Mouse (Mus musculus) heart, embryonic 10.5 days (tissue): ENCODE results near the gene Sdk1. TPM values are rescaled to one million over a fixed set of nuclear protein-coding genes. Genes with fewer than 3 reads are reported as not detected.

Source experiments
- DNase-seq: peaks from one replicate; pipeline ENCODE4 v3.0.0-alpha.2; 2017; ENCODE audit warnings: low spot score
- H3K27ac ChIP-seq: fragments of 300-500 bp; sonication (generic); 2 replicates; pipeline ENCODE4 v1.5.1; 2016; ENCODE audit warnings: mild to moderate bottlenecking
- H3K27me3 ChIP-seq: fragments of 300-500 bp; sonication (generic); 2 replicates; pipeline ENCODE4 v1.6.1; 2016; ENCODE audit warnings: mild to moderate bottlenecking; ENCODE audit not compliant: poor library complexity, insufficient read depth, severe bottlenecking
- H3K36me3 ChIP-seq: fragments of 300-500 bp; sonication (generic); 2 replicates; pipeline ENCODE4 v1.6.1; 2016; ENCODE audit warnings: mild to moderate bottlenecking, moderate library complexity
- H3K4me1 ChIP-seq: fragments of 300-500 bp; sonication (generic); 2 replicates; pipeline ENCODE4 v1.6.1; 2016; ENCODE audit warnings: mild to moderate bottlenecking
- H3K4me3 ChIP-seq: fragments of 300-500 bp; sonication (generic); 2 replicates; pipeline ENCODE4 v1.5.1; 2016; ENCODE audit warnings: mild to moderate bottlenecking, moderate library complexity
- H3K9me3 ChIP-seq: fragments of 300-500 bp; sonication (generic); 2 replicates; pipeline ENCODE4 v1.6.1; 2016; ENCODE audit warnings: mild to moderate bottlenecking, moderate library complexity
- WGBS: fragments of 180-500 bp; shearing (Covaris S2); methylation state at CpG from one replicate; pipeline ENCODE4 v1.1.7; 2016; 5-methylcytosine and 5-hydroxymethylcytosine counted together
- polyA plus RNA-seq: library from polyadenylated mRNA; unstranded; fragments of >200 nt; fragmentation: Nextera tagmentation; extraction: Ambion mirVana; gene quantifications from 2 replicates; pipeline ENCODE4 v1.2.1, GENCODE M21; 2016

Gene Sdk1
- polyA plus RNA-seq, result 3.1 and 4.6 TPM in 2 replicates

DNA sequence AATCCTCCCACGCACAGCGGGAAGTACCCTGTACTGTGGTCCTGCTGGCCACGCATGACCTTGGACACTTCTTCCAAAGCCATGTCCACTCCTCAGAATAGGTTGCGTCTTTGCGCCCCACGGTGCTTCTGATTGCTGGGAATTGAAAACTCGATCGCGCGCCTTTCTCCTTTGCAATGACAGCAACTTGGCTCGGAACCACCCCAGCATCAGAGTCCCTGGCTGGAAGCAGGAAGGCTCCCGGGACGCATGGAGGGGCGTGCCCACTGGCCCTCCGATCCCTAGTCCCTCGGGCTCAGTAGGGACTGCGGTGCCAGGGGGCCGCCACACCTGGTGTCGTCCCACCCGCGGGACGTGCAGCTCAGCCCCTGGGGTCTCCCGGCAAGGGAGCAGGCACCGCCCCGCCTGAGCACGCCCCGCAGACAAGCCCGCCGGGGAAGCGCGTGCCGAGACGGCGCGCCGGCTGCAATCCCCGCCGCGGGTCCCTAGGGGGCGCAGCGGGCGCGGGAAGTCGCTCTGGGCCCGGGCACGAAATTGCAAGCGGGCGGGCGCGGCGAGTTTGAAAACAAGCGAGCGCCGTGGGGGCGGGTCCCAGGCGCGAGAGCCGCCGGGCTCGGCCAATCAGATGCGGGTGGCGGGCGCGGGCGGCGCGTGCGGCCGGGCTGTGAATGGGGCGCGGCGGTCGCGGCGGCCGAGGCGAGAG lies at the start of gene Sdk1:
TSS of gene Sdk1 (plus strand) at position 650 of the 703 bp plus-strand sequence.
- under 1% methylated on average over 75 of the region's 77 CpGs for WGBS
- H3K4me1 ChIP-seq, result peaks cover 38% of the 10 kb centered on the region
- peak; percentile 93 for DNase-seq
- H3K4me3 ChIP-seq, result peak within 1 kb of the TSS; percentile 86
- peaks cover 33% of the 10 kb centered on the region for H3K27me3 ChIP-seq
- no peaks in the 10 kb centered on the region for H3K9me3 ChIP-seq
- no peaks in the 10 kb centered on the region for H3K36me3 ChIP-seq
- H3K27ac ChIP-seq, result peak within 1 kb of the TSS; percentile 90

DNA sequence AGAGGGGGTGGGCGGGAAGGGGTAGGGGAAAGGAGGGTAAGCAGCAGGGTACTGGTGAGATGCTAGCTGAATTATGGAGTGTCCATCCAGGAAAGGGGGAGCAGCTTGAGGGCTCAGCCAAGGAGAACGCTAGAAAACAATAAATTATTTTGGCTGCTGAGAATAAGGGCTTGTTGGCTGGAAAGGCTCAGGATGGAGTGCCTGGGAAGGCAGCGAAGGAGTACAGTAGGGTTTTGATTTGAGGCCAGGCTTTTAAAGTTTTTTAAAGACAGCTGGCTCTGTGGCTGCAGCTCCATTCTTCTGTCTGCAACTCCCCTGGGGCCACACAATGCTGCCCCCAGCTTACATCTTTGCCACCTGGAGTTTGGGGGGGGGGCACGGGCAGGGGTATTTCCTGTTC lies 44.0 kb upstream of the Sdk1 start:
- DNase-seq, result no peak
- no peaks in the 10 kb centered on the region for H3K27me3 ChIP-seq
- 75% methylated on average over 4 of the region's 4 CpGs for WGBS
- no peaks in the 10 kb centered on the region for H3K36me3 ChIP-seq
- no peaks in the 10 kb centered on the region for H3K9me3 ChIP-seq
- no peak overlapping the region for H3K27ac ChIP-seq
- H3K4me3 ChIP-seq, result no peak overlapping the region
- no peaks in the 10 kb centered on the region for H3K4me1 ChIP-seq

DNA sequence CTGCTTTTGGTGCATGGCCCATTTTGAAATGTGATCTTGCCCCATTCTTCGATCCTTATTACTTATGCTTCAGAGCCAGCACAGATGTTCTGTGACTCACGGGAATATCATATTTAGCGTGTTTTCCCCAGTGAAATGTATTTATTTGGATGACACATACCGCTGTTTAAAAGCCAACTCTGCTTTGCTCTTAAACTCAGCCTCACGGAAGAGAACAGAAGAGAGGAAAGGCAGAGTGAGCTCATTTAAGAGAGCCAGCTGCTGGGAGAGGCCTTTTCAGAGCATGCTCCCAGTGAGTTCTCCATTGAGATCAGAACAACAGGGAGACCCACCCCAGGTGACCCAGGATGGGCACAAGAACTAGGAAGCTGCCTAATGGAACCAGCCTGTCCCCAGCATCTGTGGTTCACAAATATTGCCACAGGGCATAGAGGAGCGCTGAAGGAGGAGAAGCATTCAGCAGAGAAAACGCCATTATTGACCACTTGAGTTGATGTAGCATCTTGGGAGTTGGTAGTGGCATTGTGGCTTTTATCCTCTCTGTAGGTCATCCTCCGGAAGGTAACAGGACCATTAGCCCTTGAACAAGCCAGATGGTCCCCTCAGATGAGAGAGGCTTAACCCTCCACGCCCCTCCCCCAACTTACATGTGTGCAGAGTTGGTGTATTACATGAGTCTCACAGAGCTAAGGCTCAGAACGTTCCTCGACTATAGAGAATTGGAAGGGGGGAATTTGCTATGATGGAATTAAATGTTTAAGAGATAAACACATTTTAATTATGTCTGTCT lies 38.8 kb upstream of the Sdk1 start:
- no peak for DNase-seq
- no peaks in the 10 kb centered on the region for H3K9me3 ChIP-seq
- H3K4me3 ChIP-seq, result no peak overlapping the region
- no peak overlapping the region for H3K27ac ChIP-seq
- no peaks in the 10 kb centered on the region for H3K36me3 ChIP-seq
- WGBS, result 82% methylated on average over 11 of the region's 11 CpGs
- H3K4me1 ChIP-seq, result peaks cover 12% of the 10 kb centered on the region
- H3K27me3 ChIP-seq, result no peaks in the 10 kb centered on the region

DNA sequence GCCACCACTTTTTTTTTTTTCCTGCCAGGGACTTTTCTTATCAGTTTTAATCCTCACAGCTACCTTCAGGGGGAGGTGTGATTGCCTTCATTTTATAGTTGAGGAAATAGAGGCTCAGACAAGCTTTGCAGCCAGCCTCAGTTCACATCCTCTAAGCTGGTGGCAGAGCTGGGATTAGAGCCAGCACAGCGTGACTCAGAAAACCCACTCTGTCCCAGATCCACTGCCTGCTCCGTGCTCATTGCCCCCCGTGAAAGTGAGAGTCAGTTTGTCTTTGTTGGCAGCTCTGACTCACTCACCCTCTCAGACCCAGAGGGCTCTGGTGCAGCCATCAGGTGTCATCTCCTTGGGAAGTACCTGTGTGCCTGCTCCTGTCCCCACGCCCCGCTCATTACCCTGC lies 34.2 kb upstream of the Sdk1 start:
- Histone ChIP-seq H3K4me1 (peaks cover 18% of the 10 kb centered on the region), H3K27ac (no peak overlapping the region), H3K4me3 (no peak overlapping the region), H3K9me3 (no peaks in the 10 kb centered on the region), H3K36me3 (no peaks in the 10 kb centered on the region), H3K27me3 (no peaks in the 10 kb centered on the region)
- WGBS, result 41% methylated on average over 5 of the region's 5 CpGs
- DNase-seq, result no peak

DNA sequence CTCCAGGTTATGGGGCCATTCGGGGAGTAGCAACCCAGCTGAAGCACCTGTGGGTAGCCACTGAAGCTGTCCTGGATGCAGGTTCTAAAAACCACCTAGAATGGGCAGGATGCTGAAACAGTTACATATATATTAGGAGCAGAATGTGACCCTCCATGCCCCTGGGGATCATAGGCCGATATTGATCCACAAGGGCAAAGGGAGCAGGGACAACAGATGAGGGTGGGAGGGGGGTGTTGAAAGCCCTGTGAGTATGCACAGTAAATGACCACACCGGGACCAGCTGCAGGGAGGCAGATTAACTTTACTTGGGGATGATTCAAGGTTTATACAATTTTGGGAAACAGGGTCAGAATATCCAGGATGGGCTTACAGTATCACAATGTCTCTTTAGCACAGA lies 16.0 kb upstream of the Sdk1 start:
- WGBS, result 49% methylated on average over 3 of the region's 3 CpGs
- Histone ChIP-seq H3K27ac (no peak overlapping the region), H3K4me3 (no peak overlapping the region), H3K9me3 (no peaks in the 10 kb centered on the region), H3K4me1 (peaks cover 8% of the 10 kb centered on the region), H3K36me3 (no peaks in the 10 kb centered on the region), H3K27me3 (0 out of 2 replicates have a peak, but pooled peaks cover 5% of the 10 kb centered on the region)
- DNase-seq, result no peak

DNA sequence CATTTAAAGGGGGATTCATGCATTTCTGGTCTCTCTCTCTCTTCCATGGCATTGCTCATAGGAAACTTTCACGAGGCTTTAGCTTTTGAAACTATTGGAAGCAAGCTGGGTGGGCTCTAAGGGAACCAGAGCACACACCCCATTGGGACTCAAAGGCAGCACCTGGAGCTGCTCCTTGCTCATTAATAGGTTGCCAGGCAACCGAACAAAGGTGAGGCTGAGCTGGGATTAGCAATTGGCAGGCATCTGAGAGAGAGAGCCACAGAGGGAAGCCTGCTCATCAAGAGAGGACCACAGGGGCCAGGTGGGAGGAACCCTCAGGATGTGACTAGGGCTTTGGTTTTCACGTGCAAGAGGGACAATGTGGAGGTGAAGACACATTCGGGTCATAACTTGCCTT lies 7.0 kb upstream of the Sdk1 start:
- H3K27ac ChIP-seq, result no peak overlapping the region
- H3K27me3 ChIP-seq, result peaks cover 9% of the 10 kb centered on the region; the same call in 1 of the 2 replicates
- peak; percentile 69 for DNase-seq
- H3K4me1 ChIP-seq, result peaks cover 2% of the 10 kb centered on the region; the same call in 1 of the 2 replicates
- H3K9me3 ChIP-seq, result no peaks in the 10 kb centered on the region
- H3K36me3 ChIP-seq, result no peaks in the 10 kb centered on the region
- WGBS, result 35% methylated on average over 4 of the region's 4 CpGs
- no peak overlapping the region for H3K4me3 ChIP-seq

DNA sequence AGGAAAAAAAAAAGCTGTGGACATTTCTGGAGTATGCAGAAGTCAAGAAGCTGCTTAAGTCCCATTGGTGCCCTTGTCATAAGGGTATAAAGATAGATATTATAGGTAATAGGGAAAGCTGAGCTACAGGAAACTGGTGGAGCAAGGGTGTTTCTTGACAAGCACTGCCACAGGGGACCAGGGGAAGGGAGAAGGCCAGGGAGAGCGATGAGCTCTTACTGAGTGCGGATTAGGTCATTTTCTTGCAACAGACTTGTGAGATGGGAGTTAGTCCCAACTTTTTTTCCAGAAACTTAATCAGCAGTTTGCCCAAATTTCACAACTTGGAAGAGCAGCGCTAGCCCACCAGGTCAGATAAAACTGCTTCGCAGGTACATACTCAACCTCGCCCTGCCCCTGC lies 1.9 kb upstream of the Sdk1 start:
- DNase-seq, result no peak
- peaks cover 37% of the 10 kb centered on the region for H3K4me1 ChIP-seq
- no peaks in the 10 kb centered on the region for H3K36me3 ChIP-seq
- peak overlapping the region; percentile 86 for H3K4me3 ChIP-seq
- H3K27ac ChIP-seq, result no peak overlapping the region
- no peaks in the 10 kb centered on the region for H3K9me3 ChIP-seq
- WGBS, result 18% methylated on average over 5 of the region's 5 CpGs
- H3K27me3 ChIP-seq, result peaks cover 27% of the 10 kb centered on the region

DNA sequence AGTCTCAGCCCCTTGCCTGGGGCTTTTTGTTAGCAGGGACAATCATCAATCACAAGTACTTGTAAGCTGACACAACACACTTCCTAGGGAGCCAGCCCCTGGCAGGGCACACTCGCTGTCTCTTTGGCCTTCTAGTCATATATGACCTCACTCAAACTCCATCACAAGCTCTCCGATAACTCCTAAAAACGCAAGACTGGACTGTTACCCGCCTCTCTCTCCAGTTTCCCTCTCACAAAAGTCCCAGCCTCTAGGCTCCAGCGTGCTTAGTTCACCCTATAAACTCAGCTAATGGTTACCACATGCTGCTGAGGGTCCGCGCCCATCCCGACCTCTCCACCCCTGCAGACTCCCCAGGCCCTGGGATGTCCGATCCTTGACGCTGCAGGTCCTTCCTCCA lies 849 bp upstream of the Sdk1 start:
- H3K27ac ChIP-seq, result peak overlapping the region; percentile 90

DNA sequence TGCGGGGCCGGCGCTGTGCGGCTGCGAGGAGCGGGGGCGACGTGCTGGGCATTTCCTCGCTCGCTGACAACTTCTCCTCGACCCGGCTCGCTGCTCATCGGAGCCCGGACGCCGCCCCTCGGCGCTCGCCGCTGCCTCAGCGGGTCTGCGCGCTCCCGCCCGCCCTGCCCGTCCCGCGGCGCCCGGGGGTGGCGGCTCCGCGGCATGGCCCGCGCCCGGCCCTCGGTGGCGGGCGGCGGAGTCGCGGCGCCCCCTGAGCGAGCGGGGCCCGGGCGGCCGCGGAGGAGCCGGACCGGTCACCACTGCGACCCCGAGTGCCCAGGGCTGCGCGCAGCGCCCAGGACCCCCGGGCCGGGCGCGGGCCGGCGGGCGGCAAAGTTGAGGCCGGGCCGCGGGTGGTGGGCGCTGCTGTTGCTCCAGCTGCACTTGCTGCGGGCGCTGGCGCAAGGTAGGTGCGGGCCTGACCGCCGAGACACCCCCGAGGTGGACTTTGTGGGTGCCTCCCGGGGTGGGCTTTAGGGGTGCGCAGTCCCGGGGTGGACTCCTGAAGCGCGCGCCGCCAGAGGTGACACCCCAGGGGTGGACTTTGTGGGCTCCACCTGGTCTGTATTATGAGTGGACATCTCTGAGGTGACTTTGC lies 475 bp downstream of the Sdk1 start:
- peak overlapping the region; percentile 86 for H3K4me3 ChIP-seq
- no peak for DNase-seq
- WGBS, result 2% methylated on average over 82 of the region's 82 CpGs
- H3K36me3 ChIP-seq, result no peaks in the 10 kb centered on the region
- peak overlapping the region; percentile 90 for H3K27ac ChIP-seq
- peaks cover 38% of the 10 kb centered on the region for H3K4me1 ChIP-seq
- peaks cover 33% of the 10 kb centered on the region for H3K27me3 ChIP-seq
- no peaks in the 10 kb centered on the region for H3K9me3 ChIP-seq

More for the DNA sequence above, 849 bp upstream of the Sdk1 start:
- Histone ChIP-seq H3K36me3 (no peaks in the 10 kb centered on the region), H3K27me3 (peaks cover 28% of the 10 kb centered on the region), H3K4me3 (peak overlapping the region; percentile 86), H3K4me1 (peaks cover 38% of the 10 kb centered on the region), H3K9me3 (no peaks in the 10 kb centered on the region)
- under 1% methylated on average over 10 of the region's 10 CpGs for WGBS
- DNase-seq, result no peak

DNA sequence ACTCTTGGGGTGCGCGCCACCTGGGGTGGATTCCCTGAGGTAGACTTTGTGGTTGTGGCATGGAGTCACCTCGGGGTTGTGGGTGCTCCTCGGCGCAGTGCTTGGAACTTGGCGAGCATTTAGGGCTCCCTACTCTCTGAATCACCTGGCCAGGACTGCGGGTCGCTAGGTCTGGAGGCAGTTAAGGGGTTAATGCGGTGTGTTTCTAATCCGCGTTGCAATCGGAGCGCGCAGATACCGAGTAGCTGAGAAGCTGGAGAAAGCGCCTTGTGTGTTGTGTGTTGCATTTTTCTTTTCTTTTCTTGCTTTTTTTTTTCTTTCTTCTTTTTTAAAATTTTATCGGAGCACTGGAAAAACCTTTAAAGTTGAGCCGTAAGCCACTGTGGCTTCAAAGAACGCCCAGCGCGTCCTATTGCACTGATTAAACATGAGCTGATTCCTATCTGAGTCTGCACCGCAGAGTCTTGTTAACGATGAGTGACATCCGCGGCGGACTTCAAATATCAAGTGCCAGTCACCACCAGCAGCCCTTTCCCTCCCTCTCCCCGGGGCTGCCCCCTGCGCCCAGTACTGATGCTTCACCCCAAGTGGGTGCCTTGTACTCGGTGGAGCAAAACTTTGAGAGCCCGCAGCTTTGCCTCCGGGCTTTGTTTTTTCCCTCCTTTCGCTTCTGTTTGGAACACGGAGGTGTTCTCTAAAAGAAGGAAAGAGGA lies 2.1 kb downstream of the Sdk1 start:
- peak overlapping the region; percentile 73 for H3K27ac ChIP-seq
- 4% methylated on average over 33 of the region's 33 CpGs for WGBS
- no peaks in the 10 kb centered on the region for H3K36me3 ChIP-seq
- peak; percentile 80 for DNase-seq
- peak overlapping the region; percentile 86 for H3K4me3 ChIP-seq
- H3K9me3 ChIP-seq, result no peaks in the 10 kb centered on the region
- H3K4me1 ChIP-seq, result peaks cover 45% of the 10 kb centered on the region
- H3K27me3 ChIP-seq, result peaks cover 33% of the 10 kb centered on the region

DNA sequence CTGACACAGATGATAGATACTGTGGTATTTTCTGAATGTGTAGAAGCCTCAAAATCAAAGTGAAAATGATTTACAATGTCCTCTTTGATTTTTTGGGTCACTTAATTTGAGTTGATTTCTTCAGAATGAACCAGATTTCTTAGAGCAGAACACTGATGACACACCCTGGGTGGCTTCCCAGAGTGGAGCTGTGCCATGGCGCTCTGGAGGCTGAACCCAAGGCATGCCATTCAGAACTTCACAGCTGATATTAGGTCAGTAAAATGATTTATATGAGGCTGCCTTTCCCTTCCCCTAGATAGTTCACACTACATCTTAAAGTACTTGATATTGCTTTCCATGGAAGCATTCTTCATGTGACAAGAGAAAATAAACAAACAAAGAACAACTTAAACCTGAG lies 23.0 kb downstream of the Sdk1 start:
- Histone ChIP-seq H3K27me3 (no peaks in the 10 kb centered on the region), H3K4me1 (no peaks in the 10 kb centered on the region), H3K36me3 (no peaks in the 10 kb centered on the region), H3K9me3 (no peaks in the 10 kb centered on the region), H3K4me3 (no peak overlapping the region), H3K27ac (no peak overlapping the region)
- no peak for DNase-seq
- 91% methylated on average over 1 of the region's 1 CpGs for WGBS

DNA sequence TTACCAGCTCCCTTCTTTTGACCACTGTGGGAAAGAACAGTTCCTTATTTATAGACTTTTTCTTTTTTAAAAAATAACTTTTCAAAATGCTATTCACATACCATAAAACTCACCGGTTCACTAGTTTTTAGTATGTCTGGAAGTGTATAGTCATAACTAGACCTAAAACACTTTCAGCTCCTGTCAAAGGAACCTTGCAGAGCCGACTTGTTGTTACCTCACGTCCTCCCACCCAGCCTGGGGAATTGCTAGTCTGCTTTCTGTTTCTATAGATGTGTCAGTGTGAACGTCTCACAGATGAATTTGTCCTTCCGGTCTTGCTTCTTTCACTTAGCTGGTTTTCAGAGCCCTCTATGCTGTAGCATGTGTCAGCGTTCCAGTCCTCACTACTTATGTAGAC lies 35.8 kb downstream of the Sdk1 start:
- H3K4me1 ChIP-seq, result 0 out of 2 replicates have a peak, but pooled peaks cover 10% of the 10 kb centered on the region
- H3K27me3 ChIP-seq, result no peaks in the 10 kb centered on the region
- DNase-seq, result no peak
- no peak overlapping the region for H3K27ac ChIP-seq
- 72% methylated on average over 6 of the region's 6 CpGs for WGBS
- H3K9me3 ChIP-seq, result no peaks in the 10 kb centered on the region
- H3K4me3 ChIP-seq, result no peak overlapping the region
- H3K36me3 ChIP-seq, result no peaks in the 10 kb centered on the region
